ENCODE assay signal across 30 mouse cellular contexts in genomic region chr12:75687314-75687713, GRCm38 (mm10). TPM values are rescaled to one million over a fixed set of nuclear protein-coding genes. Genes with fewer than 3 reads are reported as not detected.
A peak's percentile ranks its signal among the peaks of the same experiment; 100 is the strongest.
DNase-seq lines count a peak whose midpoint lies in the region; ATAC-seq and TF ChIP-seq lines count a peak whose summit lies in the region.
"Had no signal": no experiment of that assay in that cellular context is flagged by ENCODE, and none has a peak within 500 bp of the region (broad histone marks: within the 10 kb centered on the region; RNA-seq: fewer than 3 reads in every experiment).

No protein-coding gene starts in this region.

- no peak overlapping the region for H3K9ac ChIP-seq in MEL (ENCODE audit: control insufficient read depth, low read depth, low read length, poor library complexity, severe bottlenecking)
- no peak overlapping the region for H3K9ac ChIP-seq in heart, embryonic 12.5 days
- no peak overlapping the region for H3K9ac ChIP-seq in heart, embryonic 11.5 days (ENCODE audit: low read depth, low read length)
- H3K9ac ChIP-seq: embryonic facial prominence, embryonic 13.5 days; forebrain, postnatal 0 days; heart, embryonic 15.5 days; hindbrain, embryonic 13.5 days had no signal

- ATAC-seq in common myeloid progenitor, adult 5-6 weeks (replicated peaks; ENCODE audit: low read depth, poor library complexity, severe bottlenecking), result 0 out of 2 replicates have a peak, but pooled peaks have one; percentile 22
- peak; percentile 62 for ATAC-seq in megakaryocyte, adult 5-6 weeks (ENCODE audit: poor library complexity, severe bottlenecking)
- ATAC-seq in heart, embryonic 12.5 days (ENCODE audit: insufficient number of reproducible peaks, low FRiP score), result no peak
- no peak for ATAC-seq in heart, embryonic 11.5 days (replicated peaks; ENCODE audit: insufficient number of reproducible peaks, low FRiP score, low TSS enrichment)
- ATAC-seq: forebrain, embryonic 14.5 days; forebrain, postnatal 0 days; hindbrain, embryonic 16.5 days; intestine, postnatal 0 days; Patski had no signal

- no peaks in the 10 kb centered on the region for H3K27me3 ChIP-seq in MEL (ENCODE audit: control insufficient read depth in 1 of 2, insufficient read depth in 2 of 2, low read length in 2 of 2)
- H3K27me3 ChIP-seq in heart, embryonic 12.5 days (replicated peaks), result no peaks in the 10 kb centered on the region
- no peaks in the 10 kb centered on the region for H3K27me3 ChIP-seq in heart, embryonic 11.5 days (ENCODE audit: control insufficient read depth, insufficient read depth, low read length)
- H3K27me3 ChIP-seq in cerebellum, adult 2 months (ENCODE audit: control insufficient read depth, insufficient read depth, low read length), result no peaks in the 10 kb centered on the region
- H3K27me3 ChIP-seq: embryonic facial prominence, embryonic 13.5 days; heart, embryonic 15.5 days; hindbrain, embryonic 13.5 days; Patski had no signal

- peak; percentile 20 to 21; a peak in 1 of 4 replicates for TF ChIP-seq EP300 in MEL (IDR thresholded peaks at IDR 0.05; ENCODE audit: low read depth in 1 of 2, low read length in 2 of 2)

- no peak for TF ChIP-seq POLR2A in MEL (IDR thresholded peaks at IDR 0.05; ENCODE audit: control insufficient read depth in 1 of 2, insufficient read depth in 1 of 2, low read depth in 1 of 2, low read length in 2 of 2, poor library complexity in 1 of 2)
- TF ChIP-seq POLR2A in cerebellum, adult 2 months (IDR thresholded peaks at IDR 0.05; ENCODE audit: borderline replicate concordance, insufficient read depth, low read length), result no peak

- no peaks in the 10 kb centered on the region for H3K9me3 ChIP-seq in MEL (replicated peaks; ENCODE audit: insufficient read depth, low read length)
- H3K9me3 ChIP-seq in heart, embryonic 12.5 days (replicated peaks), result peaks cover 7% of the 10 kb centered on the region; the same call in 1 of the 2 replicates
- 0 out of 2 replicates have a peak, but pooled peaks cover 2% of the 10 kb centered on the region for H3K9me3 ChIP-seq in heart, embryonic 11.5 days (replicated peaks; ENCODE audit: control insufficient read depth, low read length)
- H3K9me3 ChIP-seq: embryonic facial prominence, embryonic 10.5 days; embryonic facial prominence, embryonic 13.5 days; heart, embryonic 10.5 days; heart, embryonic 15.5 days; hindbrain, embryonic 13.5 days had no signal

- H3K27ac ChIP-seq in MEL (ENCODE audit: control insufficient read depth, low read depth, low read length), result no peak overlapping the region
- no peak overlapping the region for H3K27ac ChIP-seq in heart, embryonic 12.5 days (ENCODE audit: poor library complexity, severe bottlenecking)
- H3K27ac ChIP-seq in heart, embryonic 11.5 days (ENCODE audit: low read depth, low read length), result no peak overlapping the region
- no peak overlapping the region for H3K27ac ChIP-seq in cerebellum, adult 2 months (ENCODE audit: insufficient read depth, low read length)
- H3K27ac ChIP-seq: embryonic facial prominence, embryonic 10.5 days; embryonic facial prominence, embryonic 13.5 days; heart, adult 2 months; heart, embryonic 10.5 days; heart, embryonic 15.5 days; hindbrain, embryonic 10.5 days; hindbrain, embryonic 13.5 days had no signal

- WGBS in heart, embryonic 12.5 days, result 32% methylated on average over 4 of the region's 4 CpGs
- 31% methylated on average over 4 of the region's 4 CpGs for WGBS in heart, embryonic 11.5 days (ENCODE audit: insufficient replicate concordance)
- WGBS in cerebellum, adult 2 months, result 85% methylated on average over 4 of the region's 4 CpGs

- no peaks in the 10 kb centered on the region for H3K79me2 ChIP-seq in MEL (ENCODE audit: control insufficient read depth, insufficient read depth, low read length, poor library complexity)

- no peak overlapping the region for H3K4me3 ChIP-seq in MEL (ENCODE audit: control insufficient read depth in 1 of 2, insufficient read depth in 1 of 2, low read depth in 2 of 2, low read length in 2 of 2)
- no peak overlapping the region for H3K4me3 ChIP-seq in heart, embryonic 12.5 days
- no peak overlapping the region for H3K4me3 ChIP-seq in heart, embryonic 11.5 days (ENCODE audit: low read depth, low read length)
- H3K4me3 ChIP-seq in cerebellum, adult 2 months (replicated peaks; ENCODE audit: insufficient read depth, low read depth, low read length), result no peak overlapping the region
- H3K4me3 ChIP-seq: embryonic facial prominence, embryonic 10.5 days; embryonic facial prominence, embryonic 13.5 days; erythroblast, embryonic 14.5 days; heart, adult 2 months; heart, embryonic 10.5 days; heart, embryonic 15.5 days; hindbrain, embryonic 10.5 days; hindbrain, embryonic 13.5 days had no signal

- peaks cover 0 to 8% of the 10 kb centered on the region in 2 experiments; a peak in 2 of 4 replicates for H3K4me1 ChIP-seq in MEL (ENCODE audit: control insufficient read depth in 1 of 2, insufficient read depth in 2 of 2, low read length in 2 of 2)
- no peaks in the 10 kb centered on the region for H3K4me1 ChIP-seq in heart, embryonic 12.5 days (replicated peaks)
- no peaks in the 10 kb centered on the region for H3K4me1 ChIP-seq in heart, embryonic 11.5 days (ENCODE audit: control insufficient read depth, insufficient read depth, low read length)
- no peaks in the 10 kb centered on the region for H3K4me1 ChIP-seq in cerebellum, adult 2 months (ENCODE audit: control insufficient read depth, insufficient read depth, low read length)
- H3K4me1 ChIP-seq: embryonic facial prominence, embryonic 10.5 days; embryonic facial prominence, embryonic 13.5 days; heart, embryonic 10.5 days; heart, embryonic 15.5 days; hindbrain, embryonic 10.5 days; hindbrain, embryonic 13.5 days had no signal

- H3K36me3 ChIP-seq in MEL (ENCODE audit: control insufficient read depth in 1 of 2, insufficient read depth in 2 of 2, low read length in 2 of 2), result peaks cover 0 to 6% of the 10 kb centered on the region in 2 experiments; a peak in 2 of 4 replicates
- H3K36me3 ChIP-seq in heart, embryonic 12.5 days, result no peaks in the 10 kb centered on the region
- H3K36me3 ChIP-seq in heart, embryonic 11.5 days (ENCODE audit: control insufficient read depth, insufficient read depth, low read length), result no peaks in the 10 kb centered on the region
- H3K36me3 ChIP-seq: embryonic facial prominence, embryonic 10.5 days; embryonic facial prominence, embryonic 13.5 days; heart, embryonic 10.5 days; heart, embryonic 15.5 days; hindbrain, embryonic 10.5 days; hindbrain, embryonic 13.5 days had no signal

- no peak overlapping the region for H3K4me2 ChIP-seq in heart, embryonic 12.5 days
- H3K4me2 ChIP-seq in heart, embryonic 11.5 days, result no peak overlapping the region
- H3K4me2 ChIP-seq: embryonic facial prominence, embryonic 13.5 days; heart, embryonic 15.5 days; hindbrain, embryonic 13.5 days had no signal

- TF ChIP-seq CTCF in MEL (IDR thresholded peaks at IDR 0.05 in 2 of 3, conservative IDR thresholded peaks at IDR 0.05 in 1 of 3; ENCODE audit: control insufficient read depth in 1 of 3, insufficient read depth in 1 of 3, low read depth in 2 of 3, low read length in 3 of 3, poor library complexity in 1 of 3, severe bottlenecking in 1 of 3), result no peak
- no peak for TF ChIP-seq CTCF in cerebellum, adult 2 months (IDR thresholded peaks at IDR 0.05; ENCODE audit: borderline replicate concordance, insufficient read depth, low read depth, low read length)

- DNase-seq in 416B (ENCODE audit: low read depth) (peak; percentile 62), MEL (ENCODE audit: low read depth, low spot score) (peak; percentile 31)
- no peak for DNase-seq in cerebellum, adult 2 months
- DNase-seq in gastrocnemius, postnatal 25 days, result no peak
- DNase-seq: adrenal gland, adult 2 months; adrenal gland, postnatal 14 days; cerebellum, adult 18-20 months; cerebellum, adult 9-11 months; cerebellum, postnatal 25 days; embryo, embryonic 11 days; forebrain, postnatal 0 days; gastrocnemius, postnatal 10 days; heart, postnatal 10 days; kidney, adult 2 months had no signal

- TF ChIP-seq RAD21 in MEL (IDR thresholded peaks at IDR 0.05; ENCODE audit: low read depth, low read length), result no peak

TF ChIP-seq in MEL, 35 proteins besides CTCF, POLR2A, EP300 and RAD21:
- peak; percentile 89 for TF ChIP-seq RCOR1 (IDR thresholded peaks at IDR 0.05; ENCODE audit: low read depth, low read length)
- TF ChIP-seq MAZ (IDR thresholded peaks at IDR 0.05; ENCODE audit: low read depth, low read length), result no peak
- peak; percentile 80 for TF ChIP-seq GATA1 (IDR thresholded peaks at IDR 0.05; ENCODE audit: low read depth, low read length)
- no peak for TF ChIP-seq SMC3 (IDR thresholded peaks at IDR 0.05; ENCODE audit: low read depth, low read length)
- TF ChIP-seq KAT2A (conservative IDR thresholded peaks at IDR 0.05; ENCODE audit: low read depth, low read length), result no peak
- peak; percentile 62 for TF ChIP-seq ETS1 (IDR thresholded peaks at IDR 0.05; ENCODE audit: low read depth, low read length)
- TF ChIP-seq ZNF384 (IDR thresholded peaks at IDR 0.05; ENCODE audit: low read depth, low read length), result no peak
- no peak for TF ChIP-seq TAL1 (IDR thresholded peaks at IDR 0.05; ENCODE audit: low read length)
- TF ChIP-seq MXI1 (IDR thresholded peaks at IDR 0.05; ENCODE audit: low read depth, low read length), result no peak

RNA-seq across cellular contexts. Expression of gene Wdr89, which starts 18.0 kb away (rescaled TPM):
- 18.5 and 31.2 TPM in 2 replicates for total RNA-seq in MEL (2012; rRNA removed)
- polyA plus RNA-seq in MEL (2012; ENCODE audit: insufficient read depth in 1 of 2, insufficient read length in 2 of 2, low read depth in 1 of 2, low replicate concordance in 2 of 2, missing spikeins in 1 of 2), result 10 to 100 TPM; 10.2 to 57.8 TPM
- 20.1 and 31.7 TPM in 2 replicates for total RNA-seq in common myeloid progenitor, adult 5-6 weeks (2017)
- total RNA-seq in megakaryocyte, adult 5-6 weeks (2015), result 9.7 and 9.8 TPM in 2 replicates
- 7.5 and 8.9 TPM in 2 replicates for total RNA-seq in megakaryocyte, adult 5-6 weeks (2017)
- 8.6 and 9.8 TPM in 2 replicates for polyA plus RNA-seq in heart, embryonic 12.5 days (2016; fragmentation: Nextera tagmentation; extraction: Ambion mirVana)
- polyA plus RNA-seq in heart, embryonic 11.5 days (2014; fragmentation: Nextera tagmentation; extraction: Ambion mirVana), result 9.6 and 9.9 TPM in 2 replicates
- polyA plus RNA-seq in cerebellum, adult 2 months (2012; rRNA removed), result 5.1 and 5.4 TPM in 2 replicates
- total RNA-seq in gastrocnemius, postnatal 25 days (2021), result 1 to 10 TPM; 1.6 to 1.7 TPM

RNA-seq across cellular contexts. Expression of gene Sgpp1, which starts 48.2 kb away (rescaled TPM):
- total RNA-seq in MEL (2012; rRNA removed), result 22.7 and 25.7 TPM in 2 replicates
- polyA plus RNA-seq in MEL (2012; ENCODE audit: insufficient read depth in 1 of 2, insufficient read length in 2 of 2, low read depth in 1 of 2, low replicate concordance in 2 of 2, missing spikeins in 1 of 2), result 10 to 100 TPM in 1 of 2 experiments, not detected in 1; 28.8 TPM
- total RNA-seq in common myeloid progenitor, adult 5-6 weeks (2017), result 47.1 and 51.7 TPM in 2 replicates
- total RNA-seq in megakaryocyte, adult 5-6 weeks (2015), result 98.3 and 116 TPM in 2 replicates
- 90.8 and 98.0 TPM in 2 replicates for total RNA-seq in megakaryocyte, adult 5-6 weeks (2017)
- polyA plus RNA-seq in heart, embryonic 12.5 days (2016; fragmentation: Nextera tagmentation; extraction: Ambion mirVana), result 24.0 and 25.4 TPM in 2 replicates
- polyA plus RNA-seq in heart, embryonic 11.5 days (2014; fragmentation: Nextera tagmentation; extraction: Ambion mirVana), result 17.1 and 19.9 TPM in 2 replicates
- 39.9 and 40.6 TPM in 2 replicates for polyA plus RNA-seq in cerebellum, adult 2 months (2012; rRNA removed)
- total RNA-seq in gastrocnemius, postnatal 25 days (2021), result 10 to 100 TPM; 12.3 to 12.9 TPM

Comparison
In these comparisons a context has a peak if more than half of its experiments do, and no peak if none do; other contexts are left out.
1. DNase-seq: peak in 416B (single experiment) and MEL (single experiment); none in cerebellum, adult 2 months (0 of 2) and gastrocnemius, postnatal 25 days (single experiment).
2. ATAC-seq: peak in common myeloid progenitor, adult 5-6 weeks (single experiment) and megakaryocyte, adult 5-6 weeks (single experiment); none in heart, embryonic 12.5 days (single experiment) and heart, embryonic 11.5 days (single experiment).